Mouse (Mus musculus) heart, postnatal 0 days (tissue): ENCODE measurements at regions not wholly inside any gene's neighbourhood (a gene's known extent, or its start where the extent isn't known, plus 50 kb on each side); places are given as distances from the start of the nearest gene placed in this dataset.

ENCODE experiments used
- ATAC-seq: fragments of 200-750 bp; cut with Nextera tagmentation; 2 replicates; pipeline ENCODE4 v1.8.0; 2017; ENCODE audit warnings: low read depth, moderate number of reproducible peaks, moderate library complexity; ENCODE audit not compliant: insufficient read depth
- DNase-seq: peaks from one replicate; pipeline ENCODE4 v3.0.0-alpha.2; 2016; ENCODE audit warnings: low spot score
- H3K27ac ChIP-seq: fragments of 300-500 bp; sonication (generic); 2 replicates; pipeline ENCODE4 v1.5.1; 2014; ENCODE audit warnings: low read depth, mild to moderate bottlenecking
- H3K27me3 ChIP-seq: fragments of 300-500 bp; sonication (generic); 2 replicates; pipeline ENCODE4 v1.6.1; 2014; ENCODE audit warnings: low read length, mixed read lengths; ENCODE audit not compliant: control insufficient read depth, insufficient read depth
- H3K36me3 ChIP-seq: fragments of 300-500 bp; sonication (generic); replicated peaks from 2 replicates; pipeline ENCODE4 v1.6.1; 2014; ENCODE audit warnings: low read length, mixed read lengths; ENCODE audit not compliant: control insufficient read depth, insufficient read depth
- H3K4me1 ChIP-seq: fragments of 300-500 bp; sonication (generic); 2 replicates; pipeline ENCODE4 v1.6.1; 2014; ENCODE audit warnings: antibody characterized with exemption; ENCODE audit not compliant: control insufficient read depth, insufficient read depth
- H3K4me2 ChIP-seq: fragments of 300-500 bp; sonication (generic); 2 replicates; pipeline ENCODE4 v1.6.1; 2014; ENCODE audit warnings: low read depth, mild to moderate bottlenecking, low read length, moderate library complexity
- H3K4me3 ChIP-seq: fragments of 300-500 bp; sonication (generic); 2 replicates; pipeline ENCODE4 v1.5.1; 2014; ENCODE audit warnings: low read depth, low read length
- H3K9ac ChIP-seq: fragments of 300-500 bp; sonication (generic); replicated peaks from 2 replicates; pipeline ENCODE4 v1.6.1; 2014; ENCODE audit warnings: low read depth, low read length, mixed read lengths
- H3K9me3 ChIP-seq: fragments of 300-500 bp; sonication (generic); replicated peaks from 2 replicates; pipeline ENCODE4 v1.6.1; 2016; ENCODE audit warnings: low read length; ENCODE audit not compliant: control insufficient read depth
- CTCF ChIP-seq: IDR thresholded peaks from 2 replicates; pipeline ENCODE4 v1.5.1; 2016; ENCODE audit warnings: antibody characterized with exemption, control low read depth, low read depth
- EP300 ChIP-seq: IDR thresholded peaks from 2 replicates; pipeline ENCODE4 v1.6.1; 2016; ENCODE audit warnings: antibody characterized with exemption, low read depth
- WGBS: fragments of 180-500 bp; shearing (Covaris S2); extraction: QIAGEN DNeasy Blood & Tissue Kit; methylation state at CpG from one replicate; pipeline ENCODE4 v1.1.7; 2014; 5-methylcytosine and 5-hydroxymethylcytosine counted together

DNA sequence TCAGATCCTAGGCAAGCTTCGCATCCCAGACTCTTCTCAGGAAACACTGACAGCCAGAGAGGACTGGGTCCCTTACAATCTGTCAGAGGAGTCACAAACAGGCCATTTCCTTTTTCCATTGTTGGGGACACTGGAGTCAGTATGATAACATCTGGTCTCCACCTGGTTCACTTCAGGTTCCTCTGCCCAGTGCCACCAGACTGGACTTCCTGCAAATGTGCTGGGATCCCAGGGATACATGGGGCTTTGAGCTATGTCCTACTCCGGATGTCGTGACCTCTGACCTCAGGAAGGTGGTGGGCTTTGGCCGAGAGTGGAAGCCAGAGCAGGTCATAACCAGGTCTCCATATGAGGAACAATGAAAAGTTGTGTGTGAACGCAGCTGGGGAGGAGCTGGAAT lies 96.0 kb upstream of the Sulf2 start:
- DNase-seq: no peak
- Histone ChIP-seq H3K4me3 (no peak overlapping the region), H3K9me3 (no peaks in the 10 kb centered on the region), H3K9ac (no peak overlapping the region), H3K27me3 (0 out of 2 replicates have a peak, but pooled peaks cover 4% of the 10 kb centered on the region), H3K4me1 (0 out of 2 replicates have a peak, but pooled peaks cover 8% of the 10 kb centered on the region), H3K36me3 (no peaks in the 10 kb centered on the region), H3K27ac (no peak overlapping the region), H3K4me2 (no peak overlapping the region)
- peak; percentile 24; the same call in 1 of the 2 replicates for ATAC-seq
- TF ChIP-seq CTCF (no peak), EP300 (no peak)
- 68% methylated on average over 5 of the region's 5 CpGs for WGBS

DNA sequence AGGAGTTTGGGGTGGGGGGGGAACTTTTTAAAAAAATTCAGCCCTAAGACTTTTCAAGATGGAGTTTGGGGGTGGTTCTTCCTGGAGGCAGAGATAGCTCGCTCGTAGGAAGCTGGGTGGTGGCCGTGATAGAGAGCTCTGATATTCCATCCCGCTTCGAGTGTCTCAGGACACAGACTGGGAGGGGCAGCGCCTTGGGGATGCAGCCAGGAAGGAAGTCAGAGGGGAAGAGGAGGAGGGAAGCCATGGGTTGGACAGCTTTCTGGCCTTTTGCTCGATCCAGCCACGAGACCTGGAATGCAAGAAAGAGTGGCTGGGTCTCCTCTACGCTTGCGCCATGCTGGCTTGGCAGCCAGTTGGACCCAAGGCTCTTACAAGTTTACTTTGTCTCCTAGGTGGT lies 95.1 kb upstream of the Sulf2 start:
- H3K36me3 ChIP-seq: no peaks in the 10 kb centered on the region
- DNase-seq (no peak), ATAC-seq (peak; percentile 33; the same call in 1 of the 2 replicates)
- TF ChIP-seq CTCF (no peak), EP300 (no peak)
- H3K9me3 ChIP-seq: no peaks in the 10 kb centered on the region
- H3K27me3 ChIP-seq: 0 out of 2 replicates have a peak, but pooled peaks cover 4% of the 10 kb centered on the region
- WGBS: 73% methylated on average over 10 of the region's 10 CpGs
- H3K4me1 ChIP-seq: 0 out of 2 replicates have a peak, but pooled peaks cover 3% of the 10 kb centered on the region
- 0 out of 2 replicates have a peak overlapping the region, but pooled peaks have one; percentile 8 for H3K27ac ChIP-seq
- no peak overlapping the region for H3K4me3 ChIP-seq
- no peak overlapping the region for H3K4me2 ChIP-seq
- no peak overlapping the region for H3K9ac ChIP-seq

DNA sequence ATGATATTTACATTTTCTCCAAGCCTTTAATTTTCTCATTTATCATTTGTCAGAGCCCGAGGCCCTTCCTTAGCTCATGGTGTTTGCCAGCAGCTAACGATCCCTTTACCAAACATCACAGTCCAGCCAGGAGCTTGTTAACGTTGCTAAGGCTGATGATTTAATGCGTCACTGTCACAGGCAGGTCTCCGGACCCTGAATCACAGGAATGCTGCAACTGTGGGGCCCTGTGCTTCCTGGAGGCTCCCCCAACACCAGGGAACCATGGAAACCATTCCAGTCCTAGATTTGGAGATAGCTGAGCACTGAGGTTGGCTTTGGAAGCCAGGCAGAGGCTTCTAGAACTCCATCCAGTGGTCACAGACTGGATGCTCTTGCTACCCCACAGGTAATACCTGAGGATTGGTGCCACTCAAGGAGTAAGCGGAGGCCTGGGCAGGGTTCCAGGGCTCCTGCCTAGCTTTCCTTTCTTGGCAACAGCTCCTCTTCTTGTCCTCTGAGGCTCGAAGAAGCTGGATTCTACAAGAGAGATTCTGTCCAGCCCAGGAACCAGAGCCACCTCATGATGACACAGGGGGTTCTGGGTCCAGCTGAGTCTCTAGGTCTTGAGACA lies 94.0 kb upstream of the Sulf2 start:
- Histone ChIP-seq H3K36me3 (no peaks in the 10 kb centered on the region), H3K9ac (no peak overlapping the region), H3K9me3 (no peaks in the 10 kb centered on the region), H3K27me3 (0 out of 2 replicates have a peak, but pooled peaks cover 4% of the 10 kb centered on the region), H3K4me2 (no peak overlapping the region), H3K4me1 (0 out of 2 replicates have a peak, but pooled peaks cover 3% of the 10 kb centered on the region), H3K4me3 (no peak overlapping the region), H3K27ac (no peak overlapping the region)
- DNase-seq: no peak
- WGBS: 35% methylated on average over 7 of the region's 7 CpGs
- TF ChIP-seq EP300 (no peak), CTCF (no peak)
- ATAC-seq: no peak

DNA sequence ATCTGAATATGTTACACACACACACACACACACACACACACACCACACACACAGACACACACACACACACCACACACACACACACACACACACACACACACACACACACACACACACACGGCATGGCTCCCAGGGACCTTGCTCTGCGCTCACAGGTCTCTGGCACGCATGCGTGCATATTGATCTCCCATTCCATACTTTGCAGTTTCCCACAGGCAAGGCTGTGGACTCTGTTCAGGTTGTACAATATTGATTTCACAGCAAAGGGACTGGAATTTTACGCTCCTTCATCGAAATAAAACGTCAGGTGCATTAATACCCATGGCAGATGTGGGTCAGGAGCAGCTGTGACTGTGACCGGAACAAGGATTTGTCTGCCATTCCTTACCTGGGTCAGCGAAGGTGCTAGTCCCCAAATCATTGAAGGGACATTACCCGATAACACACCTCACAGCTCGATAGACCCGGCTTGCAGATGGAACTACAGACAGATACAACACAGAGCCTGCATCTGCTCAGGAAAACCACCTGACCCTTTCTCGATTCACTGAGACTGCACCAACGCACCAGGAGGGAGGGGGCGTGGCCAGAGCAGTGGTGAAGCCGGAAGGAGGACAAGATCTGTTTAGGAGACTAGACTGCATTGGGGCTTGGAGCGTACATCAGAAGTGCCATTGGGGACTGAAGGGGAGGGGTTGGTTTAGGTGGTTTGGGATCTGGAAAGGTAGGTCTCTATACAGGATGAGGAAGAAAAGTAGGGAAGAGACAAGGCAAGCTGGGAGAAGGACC lies 91.1 kb upstream of the Sulf2 start:
- 0 out of 2 replicates have a peak, but pooled peaks cover 4% of the 10 kb centered on the region for H3K27me3 ChIP-seq
- no peak overlapping the region for H3K4me3 ChIP-seq
- WGBS: 77% methylated on average over 17 of the region's 17 CpGs
- no peaks in the 10 kb centered on the region for H3K36me3 ChIP-seq
- no peak overlapping the region for H3K4me2 ChIP-seq
- no peak for DNase-seq
- H3K9me3 ChIP-seq: no peaks in the 10 kb centered on the region
- H3K9ac ChIP-seq: no peak overlapping the region
- ATAC-seq: no peak
- TF ChIP-seq EP300: no peak
- TF ChIP-seq CTCF: no peak
- 0 out of 2 replicates have a peak, but pooled peaks cover 3% of the 10 kb centered on the region for H3K4me1 ChIP-seq
- H3K27ac ChIP-seq: no peak overlapping the region

DNA sequence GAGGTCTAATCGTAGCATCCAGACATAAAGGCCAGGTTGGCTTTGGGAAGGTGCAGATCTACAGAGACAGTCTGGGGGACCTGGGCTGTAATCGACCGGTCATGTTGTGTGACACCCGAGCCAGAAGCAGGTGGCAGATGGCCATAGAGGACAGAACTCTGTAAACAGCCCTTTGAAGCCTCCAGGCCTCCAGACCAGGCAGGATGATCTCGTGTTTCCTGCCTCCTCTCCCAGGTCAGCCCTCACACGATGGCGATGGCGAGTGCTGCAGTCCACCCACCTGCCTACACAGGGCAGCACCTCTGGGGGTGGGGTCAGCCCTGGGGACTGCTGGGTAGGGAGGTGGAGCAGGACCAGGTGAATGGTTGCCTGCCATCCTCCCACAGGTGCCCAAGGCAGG lies 89.8 kb upstream of the Sulf2 start:
- Histone ChIP-seq H3K9me3 (no peaks in the 10 kb centered on the region), H3K4me3 (no peak overlapping the region), H3K36me3 (no peaks in the 10 kb centered on the region), H3K4me1 (0 out of 2 replicates have a peak, but pooled peaks cover 3% of the 10 kb centered on the region), H3K27me3 (0 out of 2 replicates have a peak, but pooled peaks cover 4% of the 10 kb centered on the region), H3K9ac (no peak overlapping the region), H3K4me2 (no peak overlapping the region), H3K27ac (no peak overlapping the region)
- ATAC-seq: no peak
- DNase-seq: no peak
- 67% methylated on average over 8 of the region's 8 CpGs for WGBS
- TF ChIP-seq EP300 (no peak), CTCF (no peak)
